Mouse (Mus musculus) forebrain, embryonic 11.5 days (tissue): Measurements from ENCODE around the gene Igfbp1. TPM values are rescaled to one million over a fixed set of nuclear protein-coding genes. Genes with fewer than 3 reads are reported as not detected.

Experiments used
- ATAC-seq: fragments of 200-750 bp; cut with Nextera tagmentation; replicated peaks from 2 replicates; pipeline ENCODE4 v1.8.0; 2017; ENCODE audit warnings: moderate TSS enrichment; ENCODE audit not compliant: low FRiP score
- DNase-seq: peaks from one replicate; pipeline ENCODE4 v3.0.0-alpha.2; 2017; ENCODE audit warnings: low spot score
- H3K27ac ChIP-seq: fragments of 300-500 bp; sonication (generic); 2 replicates; pipeline ENCODE4 v1.5.1; 2014; ENCODE audit warnings: low read depth, low read length
- H3K27me3 ChIP-seq: fragments of 300-500 bp; sonication (generic); 2 replicates; pipeline ENCODE4 v1.6.1; 2014; ENCODE audit warnings: mild to moderate bottlenecking, low read length, mixed read lengths; ENCODE audit not compliant: control insufficient read depth, insufficient read depth
- H3K36me3 ChIP-seq: fragments of 300-500 bp; sonication (generic); 2 replicates; pipeline ENCODE4 v1.6.1; 2014; ENCODE audit warnings: mild to moderate bottlenecking, low read length, moderate library complexity, mixed read lengths; ENCODE audit not compliant: control insufficient read depth, insufficient read depth
- H3K4me1 ChIP-seq: fragments of 300-500 bp; sonication (generic); replicated peaks from 2 replicates; pipeline ENCODE4 v1.6.1; 2014; ENCODE audit warnings: low read length, mixed read lengths; ENCODE audit not compliant: control insufficient read depth, insufficient read depth
- H3K4me2 ChIP-seq: fragments of 300-500 bp; sonication (generic); 2 replicates; pipeline ENCODE4 v1.6.1; 2014; ENCODE audit warnings: low read depth, mild to moderate bottlenecking, low read length, moderate library complexity, mixed read lengths; ENCODE audit not compliant: severe bottlenecking
- H3K4me3 ChIP-seq: fragments of 300-500 bp; sonication (generic); 2 replicates; pipeline ENCODE4 v1.5.1; 2014; ENCODE audit warnings: low read depth, low read length
- H3K9ac ChIP-seq: fragments of 300-500 bp; sonication (generic); 2 replicates; pipeline ENCODE4 v1.6.1; 2014; ENCODE audit warnings: low read length
- H3K9me3 ChIP-seq: fragments of 300-500 bp; sonication (generic); 2 replicates; pipeline ENCODE4 v1.6.1; 2016; ENCODE audit warnings: low read length, mixed read lengths; ENCODE audit not compliant: control insufficient read depth
- WGBS: fragments of 180-500 bp; shearing (Covaris S2); extraction: QIAGEN DNeasy Blood & Tissue Kit; methylation state at CpG from one replicate; pipeline ENCODE4 v1.1.7; 2014; 5-methylcytosine and 5-hydroxymethylcytosine counted together
- polyA plus RNA-seq: library from polyadenylated mRNA; unstranded; fragments of >200 nt; fragmentation: Nextera tagmentation; extraction: Ambion mirVana; gene quantifications from 2 replicates; pipeline ENCODE4 v1.2.1, GENCODE M21; 2014

The Igfbp1 gene
- polyA plus RNA-seq, 1 experiment from 2014 or later = 0.16 TPM

DNA sequence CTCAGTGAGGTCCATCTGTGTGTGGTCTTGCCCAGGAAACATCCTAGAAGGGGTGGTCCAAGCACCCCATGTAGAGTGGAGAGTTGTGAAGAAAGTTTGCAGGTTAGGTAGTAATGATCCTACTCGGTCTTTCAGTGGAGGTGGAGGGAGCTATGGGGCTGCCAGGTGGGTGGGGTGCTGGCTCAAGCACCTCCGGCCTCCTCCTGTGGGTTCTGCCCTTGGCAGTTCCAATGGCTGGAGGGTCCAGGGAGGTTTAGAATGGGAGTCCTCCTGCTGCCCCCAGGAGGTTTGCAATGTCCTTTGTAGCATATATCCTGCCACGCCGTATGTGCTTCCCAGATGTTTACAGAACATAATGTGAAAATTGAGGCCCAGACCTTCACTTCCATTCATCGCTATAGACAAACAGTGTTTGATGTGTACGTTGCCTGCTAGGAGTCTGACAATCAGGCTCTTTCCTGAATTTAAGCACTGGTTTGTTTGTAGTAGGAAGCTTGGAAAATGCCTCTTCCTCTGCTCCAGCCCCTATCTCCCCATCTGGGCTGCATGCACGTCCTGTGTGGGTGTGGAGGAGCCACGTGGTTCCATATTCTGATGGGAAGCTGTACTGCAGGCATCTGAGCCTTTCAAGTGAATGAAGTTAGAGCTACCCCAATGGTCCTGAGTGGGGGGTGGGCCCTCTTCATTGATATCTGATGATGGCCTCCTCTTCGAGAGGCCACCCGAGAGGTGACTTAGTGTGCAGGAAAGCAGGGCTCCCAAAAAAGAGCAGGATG is 1.1 kb downstream of the Igfbp1 start:
- Histone ChIP-seq H3K4me3 (no peak overlapping the region), H3K4me2 (no peak overlapping the region), H3K9ac (no peak overlapping the region), H3K4me1 (peaks cover 7% of the 10 kb centered on the region; the same call in 1 of the 2 replicates), H3K36me3 (no peaks in the 10 kb centered on the region), H3K9me3 (no peaks in the 10 kb centered on the region; the same call in 1 of the 2 replicates), H3K27ac (no peak overlapping the region), H3K27me3 (no peaks in the 10 kb centered on the region)
- 82% methylated on average over 10 of the region's 10 CpGs for WGBS
- no peak for ATAC-seq
- DNase-seq = no peak

DNA sequence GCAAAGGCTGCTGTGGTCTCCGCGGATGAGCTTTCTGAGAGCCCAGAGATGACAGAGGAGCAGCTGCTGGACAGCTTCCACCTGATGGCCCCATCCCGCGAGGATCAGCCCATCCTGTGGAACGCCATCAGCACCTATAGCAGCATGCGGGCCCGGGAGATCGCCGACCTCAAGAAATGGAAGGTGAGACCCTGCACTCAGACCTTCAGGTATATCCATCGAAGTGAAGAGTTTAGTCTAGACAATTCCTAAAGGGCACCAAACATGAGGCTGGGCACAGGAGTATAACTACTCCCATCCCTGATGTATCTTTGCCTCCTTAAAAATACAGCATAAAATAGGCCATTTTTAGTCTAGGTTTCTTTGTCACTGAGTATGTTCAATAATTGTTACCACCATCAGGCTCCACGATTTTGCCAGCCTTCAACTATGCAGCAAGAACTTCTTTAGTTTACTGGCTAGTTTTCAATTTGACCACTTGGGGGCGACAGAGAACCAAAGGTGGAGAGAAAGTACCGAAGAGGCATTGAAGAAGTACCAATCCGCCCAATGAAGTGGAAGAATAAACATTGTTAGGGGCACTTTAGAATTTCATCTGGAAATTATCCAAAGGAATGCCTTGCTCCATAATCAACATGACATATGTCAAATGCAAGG is 2.3 kb downstream of the Igfbp1 start:
- no peak overlapping the region for H3K27ac ChIP-seq
- no peaks in the 10 kb centered on the region for H3K27me3 ChIP-seq
- H3K4me2 ChIP-seq = no peak overlapping the region
- no peak for DNase-seq
- no peak for ATAC-seq
- no peaks in the 10 kb centered on the region for H3K36me3 ChIP-seq
- no peak overlapping the region for H3K4me3 ChIP-seq
- peaks cover 7% of the 10 kb centered on the region; the same call in 1 of the 2 replicates for H3K4me1 ChIP-seq
- H3K9ac ChIP-seq = no peak overlapping the region
- WGBS = 55% methylated on average over 14 of the region's 14 CpGs
- no peaks in the 10 kb centered on the region; the same call in 1 of the 2 replicates for H3K9me3 ChIP-seq

DNA sequence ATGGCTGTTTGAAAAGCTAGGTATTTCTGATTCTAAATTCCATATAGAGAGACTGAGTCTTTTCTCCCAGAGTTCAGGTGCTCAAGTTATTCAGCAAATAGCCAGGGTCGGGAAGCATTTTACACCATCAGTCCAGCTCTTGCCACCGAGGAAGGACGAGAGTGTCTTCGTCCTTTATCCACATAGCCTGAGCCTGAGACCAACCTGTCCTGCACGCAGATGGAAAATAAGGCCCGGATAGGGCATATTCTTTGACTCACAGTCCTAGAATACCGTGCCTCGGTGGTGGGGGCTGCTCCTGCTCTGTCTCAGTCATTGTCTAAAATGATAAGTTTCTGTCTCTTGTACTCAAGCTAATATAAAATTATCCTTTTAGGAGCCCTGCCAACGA is 2.8 kb downstream of the Igfbp1 start:
- Histone ChIP-seq H3K4me1 (peaks cover 7% of the 10 kb centered on the region; the same call in 1 of the 2 replicates), H3K9ac (no peak overlapping the region), H3K27me3 (no peaks in the 10 kb centered on the region), H3K4me2 (no peak overlapping the region), H3K27ac (no peak overlapping the region), H3K9me3 (no peaks in the 10 kb centered on the region), H3K36me3 (no peaks in the 10 kb centered on the region), H3K4me3 (no peak overlapping the region)
- 79% methylated on average over 9 of the region's 9 CpGs for WGBS
- ATAC-seq (no peak), DNase-seq (no peak)

DNA sequence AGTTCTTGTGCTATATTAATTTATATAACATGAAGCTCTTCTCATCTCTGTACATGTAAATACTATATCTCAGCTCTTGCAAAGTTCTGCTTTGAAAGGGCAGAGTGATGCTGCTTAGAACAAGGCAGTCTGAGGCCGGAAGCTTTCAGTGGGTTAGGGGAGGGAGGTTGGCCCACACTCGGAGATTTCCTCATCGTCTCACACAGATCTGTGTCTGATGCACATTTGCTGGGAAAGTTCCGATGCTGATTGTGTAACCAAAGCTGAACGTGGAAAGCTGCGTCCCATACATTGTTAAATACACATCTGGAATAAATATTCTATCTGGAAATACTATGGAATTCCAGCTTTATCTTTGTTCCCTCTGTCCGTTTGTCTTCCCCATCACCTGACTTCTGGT is 4.6 kb downstream of the Igfbp1 start:
- ATAC-seq (no peak), DNase-seq (no peak)
- Histone ChIP-seq H3K4me3 (no peak overlapping the region), H3K9me3 (no peaks in the 10 kb centered on the region), H3K4me2 (no peak overlapping the region), H3K4me1 (peaks cover 6% of the 10 kb centered on the region; the same call in 1 of the 2 replicates), H3K27ac (no peak overlapping the region), H3K36me3 (no peaks in the 10 kb centered on the region), H3K9ac (no peak overlapping the region), H3K27me3 (no peaks in the 10 kb centered on the region)
- 80% methylated on average over 7 of the region's 7 CpGs for WGBS

DNA sequence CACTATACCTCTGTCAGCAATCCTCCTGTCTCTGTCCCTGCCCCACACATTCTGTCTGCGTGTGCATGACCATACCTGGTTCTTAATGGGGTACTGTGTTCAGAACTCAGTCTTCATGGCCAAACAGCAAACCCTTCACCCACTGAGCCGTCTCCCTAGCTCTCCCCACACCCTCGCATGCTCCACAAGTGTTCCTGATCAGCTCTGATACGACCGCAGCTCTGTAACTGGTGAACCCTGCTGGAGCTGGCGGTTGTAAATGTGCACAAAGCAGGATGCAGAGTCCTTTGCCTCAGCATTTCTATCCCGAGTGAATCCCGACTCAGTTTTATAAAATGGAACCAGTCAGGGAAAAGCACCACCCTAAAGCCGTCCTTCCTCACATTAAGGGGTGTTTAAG is 6.3 kb downstream of the Igfbp1 start:
- no peak overlapping the region for H3K4me2 ChIP-seq
- H3K27me3 ChIP-seq = no peaks in the 10 kb centered on the region
- DNase-seq (no peak), ATAC-seq (no peak)
- H3K36me3 ChIP-seq = no peaks in the 10 kb centered on the region
- H3K9me3 ChIP-seq = no peaks in the 10 kb centered on the region
- no peak overlapping the region for H3K4me3 ChIP-seq
- H3K4me1 ChIP-seq = no peaks in the 10 kb centered on the region
- H3K9ac ChIP-seq = no peak overlapping the region
- 91% methylated on average over 9 of the region's 9 CpGs for whole genome bisulfite sequencing
- no peak overlapping the region for H3K27ac ChIP-seq

DNA sequence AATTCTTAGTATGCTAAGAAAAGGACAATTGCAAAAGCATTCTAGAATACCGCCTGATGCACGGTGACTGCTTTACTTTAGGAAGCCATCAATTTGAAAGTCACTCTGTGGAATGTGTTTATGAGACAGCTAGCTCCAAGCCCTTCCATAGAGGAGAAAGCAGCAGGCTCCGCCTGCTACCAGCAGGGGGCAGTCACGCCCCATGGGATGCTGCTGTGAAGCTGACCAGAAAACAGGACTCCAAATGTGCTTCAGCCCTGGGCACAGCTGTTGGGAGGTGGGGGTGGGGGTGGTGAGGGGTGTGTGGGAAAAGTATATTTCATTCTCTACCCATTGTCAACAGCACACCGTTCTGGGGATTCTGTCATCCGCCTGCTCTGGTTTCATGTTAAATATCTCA is 12.8 kb downstream of the Igfbp1 start:
- Histone ChIP-seq H3K27me3 (peaks cover 20% of the 10 kb centered on the region), H3K27ac (no peak overlapping the region), H3K4me1 (peaks cover 11% of the 10 kb centered on the region; the same call in 1 of the 2 replicates), H3K36me3 (no peaks in the 10 kb centered on the region), H3K9me3 (no peaks in the 10 kb centered on the region), H3K4me3 (no peak overlapping the region), H3K9ac (no peak overlapping the region), H3K4me2 (no peak overlapping the region)
- ATAC-seq (0 out of 2 replicates have a peak, but pooled peaks have one; percentile 21), DNase-seq (peak; percentile 88)
- WGBS = 21% methylated on average over 6 of the region's 6 CpGs

DNA sequence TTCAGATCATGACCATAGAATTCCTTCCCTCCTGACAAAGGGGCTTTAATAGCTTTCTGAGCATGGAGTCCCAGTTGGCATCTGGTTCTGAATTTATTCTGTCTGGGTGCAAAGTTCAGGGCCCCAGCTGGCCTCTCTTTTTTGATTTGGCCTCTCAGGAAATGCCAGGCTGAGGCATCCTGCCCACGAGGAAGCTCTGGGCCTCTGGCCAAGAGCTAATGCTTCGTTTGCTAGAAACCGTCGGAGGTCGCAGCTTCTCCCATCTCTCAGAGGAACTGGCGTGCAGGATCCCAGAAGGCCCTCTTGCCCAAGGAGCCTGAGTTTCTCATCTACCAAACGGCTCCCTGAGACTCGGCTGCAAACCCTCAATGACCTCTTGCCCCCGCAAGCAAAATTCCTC is 13.6 kb downstream of the Igfbp1 start:
- Histone ChIP-seq H3K27me3 (peaks cover 20% of the 10 kb centered on the region), H3K4me2 (no peak overlapping the region), H3K27ac (no peak overlapping the region), H3K9ac (no peak overlapping the region), H3K4me3 (no peak overlapping the region), H3K4me1 (peaks cover 11% of the 10 kb centered on the region; the same call in 1 of the 2 replicates), H3K36me3 (no peaks in the 10 kb centered on the region), H3K9me3 (no peaks in the 10 kb centered on the region)
- ATAC-seq (no peak), DNase-seq (no peak)
- WGBS = 42% methylated on average over 9 of the region's 9 CpGs

DNA sequence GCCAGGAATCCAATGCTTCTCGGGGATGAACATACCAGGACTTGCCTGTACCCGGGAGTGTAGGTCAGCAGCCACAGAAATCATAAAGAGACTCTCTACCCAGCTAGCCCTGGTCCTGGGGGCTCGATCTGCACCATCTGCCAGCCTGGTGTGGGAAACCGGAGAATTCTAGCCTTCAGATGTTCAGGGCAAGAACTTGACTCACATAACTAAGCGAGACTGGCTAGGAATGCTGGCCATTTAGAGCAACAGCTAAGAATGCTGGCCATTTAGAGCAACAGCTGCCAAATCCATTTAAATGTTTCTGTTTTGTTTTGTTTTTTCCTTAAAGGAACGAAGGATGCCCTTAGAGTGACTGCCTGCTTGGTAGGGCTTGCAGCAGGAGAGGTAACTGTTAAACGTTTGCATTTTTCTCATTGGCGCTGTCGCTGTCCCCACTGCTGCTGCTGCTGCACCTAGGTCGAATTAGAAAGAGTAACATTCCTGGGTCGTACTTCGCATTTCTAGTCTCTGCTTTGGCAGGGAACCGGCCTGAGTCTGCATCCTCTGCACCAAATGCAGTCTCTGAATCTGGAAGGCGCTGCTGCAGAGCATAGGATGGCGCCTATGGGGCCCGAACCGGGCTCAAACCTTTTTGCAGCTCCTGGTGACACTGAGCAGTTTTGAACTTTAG is 14.7 kb downstream of the Igfbp1 start:
- H3K27ac ChIP-seq = no peak overlapping the region
- ATAC-seq = no peak
- H3K4me3 ChIP-seq = no peak overlapping the region
- peaks cover 11% of the 10 kb centered on the region; the same call in 1 of the 2 replicates for H3K4me1 ChIP-seq
- no peaks in the 10 kb centered on the region for H3K36me3 ChIP-seq
- H3K4me2 ChIP-seq = peak overlapping the region; percentile 84; the same call in 1 of the 2 replicates
- no peak for DNase-seq
- peaks cover 20% of the 10 kb centered on the region for H3K27me3 ChIP-seq
- H3K9me3 ChIP-seq = no peaks in the 10 kb centered on the region
- 20% methylated on average over 17 of the region's 17 CpGs for WGBS
- no peak overlapping the region for H3K9ac ChIP-seq
